Mouse (Mus musculus) mature B cell (primary cell): ENCODE results near the gene Hoxd11.

Experiments used
- in situ Hi-C: fragments of 300-500 bp; cut with MboI; formaldehyde crosslinking; loops from 2 replicates; pipeline ENCODE4 v1.14.3; 2019

Hoxd11 gene

DNA sequence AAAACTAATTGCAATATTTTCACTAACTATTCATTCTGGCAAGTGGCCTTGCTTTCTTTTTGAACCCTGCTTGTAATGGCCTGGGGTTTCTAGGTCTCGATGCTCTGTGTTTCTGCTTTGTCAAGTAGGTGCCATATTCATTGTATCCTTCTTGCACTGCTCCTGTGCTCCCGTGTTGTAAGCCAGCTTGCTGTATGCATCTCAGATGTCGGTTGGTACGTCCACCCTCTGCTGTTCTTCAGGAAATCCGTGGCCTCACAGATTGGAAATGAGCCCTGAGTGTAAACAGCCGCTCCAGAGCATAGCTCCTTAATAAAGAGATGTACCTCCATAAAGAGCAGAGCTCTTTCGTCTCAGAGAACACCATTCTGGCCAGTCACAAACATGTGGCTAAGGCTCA is 28.2 kb downstream of the Hoxd11 start:
- in situ Hi-C loops: loop anchor here (25.0 kb wide), 1 partner anchor 880 kb away; no protein-coding TSS in a partner anchor

DNA sequence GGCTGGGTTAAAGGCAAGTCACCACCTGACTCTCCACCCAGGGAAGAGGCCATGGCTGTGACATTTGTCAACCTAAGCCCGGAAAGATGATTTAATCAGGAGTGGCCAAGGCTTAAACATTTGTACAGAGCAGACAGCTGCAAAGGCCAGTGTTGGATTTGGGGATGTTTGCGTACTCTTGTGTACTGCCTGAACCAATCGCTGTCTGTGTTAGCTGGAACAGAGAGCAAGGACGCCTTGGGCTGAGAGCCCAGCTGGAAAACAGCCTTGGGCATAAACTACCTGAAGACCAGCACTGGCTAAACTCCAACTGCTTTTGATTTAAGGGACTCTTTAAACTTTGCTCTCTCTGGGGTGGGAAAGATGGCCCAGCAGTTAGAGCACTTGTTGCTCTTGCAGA is 29.3 kb downstream of the Hoxd11 start:
- in situ Hi-C loops: loop anchor here (25.0 kb wide), 1 partner anchor 879 kb away; no protein-coding TSS in a partner anchor

DNA sequence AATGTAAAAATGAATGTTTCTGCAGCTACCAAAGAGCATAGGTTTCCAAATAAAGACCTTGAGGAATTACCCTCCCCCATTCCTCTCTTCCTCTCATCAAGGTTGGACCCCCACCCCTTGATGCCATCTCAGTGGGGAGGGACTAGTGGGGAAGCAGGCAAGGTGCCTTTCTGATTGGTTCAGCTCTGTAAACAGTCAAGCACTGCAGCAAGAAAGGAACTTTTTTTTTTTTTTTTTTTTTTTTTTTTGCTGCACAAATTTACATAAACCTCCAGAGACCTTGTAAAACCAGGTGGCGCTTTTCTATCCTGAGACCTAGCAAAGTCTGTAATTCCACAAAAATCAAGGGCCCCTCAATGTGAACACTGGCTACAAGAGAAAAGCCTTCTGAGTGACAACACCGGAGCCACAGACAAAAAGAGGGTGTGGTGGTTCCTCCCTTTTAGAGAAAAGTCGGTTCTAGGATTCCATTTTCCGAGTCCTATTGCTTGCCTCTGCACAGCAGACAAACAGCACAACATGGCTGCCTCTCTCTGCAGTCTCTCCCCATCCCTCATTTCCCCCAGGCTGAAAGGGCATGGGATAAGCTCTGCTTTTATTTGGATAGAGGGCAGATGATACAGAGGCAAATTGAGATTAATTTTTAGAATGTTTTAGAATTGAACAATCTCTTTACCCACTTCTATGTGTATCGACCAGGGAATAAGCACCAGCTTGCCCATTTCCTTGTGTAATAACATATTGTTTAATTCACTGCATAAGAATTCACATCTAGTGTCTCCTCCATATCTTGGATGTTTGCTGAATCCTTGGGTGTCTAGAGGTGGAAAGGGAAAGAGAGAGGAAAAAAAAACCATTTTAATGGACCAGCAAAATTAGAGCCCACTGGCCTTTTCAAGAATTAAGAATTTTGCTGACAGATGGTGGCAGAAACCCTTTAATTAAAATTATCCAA is 30.4 kb downstream of the Hoxd11 start:
- in situ Hi-C loops: loop anchor here (25.0 kb wide), 1 partner anchor 878 kb away; no protein-coding TSS in a partner anchor

DNA sequence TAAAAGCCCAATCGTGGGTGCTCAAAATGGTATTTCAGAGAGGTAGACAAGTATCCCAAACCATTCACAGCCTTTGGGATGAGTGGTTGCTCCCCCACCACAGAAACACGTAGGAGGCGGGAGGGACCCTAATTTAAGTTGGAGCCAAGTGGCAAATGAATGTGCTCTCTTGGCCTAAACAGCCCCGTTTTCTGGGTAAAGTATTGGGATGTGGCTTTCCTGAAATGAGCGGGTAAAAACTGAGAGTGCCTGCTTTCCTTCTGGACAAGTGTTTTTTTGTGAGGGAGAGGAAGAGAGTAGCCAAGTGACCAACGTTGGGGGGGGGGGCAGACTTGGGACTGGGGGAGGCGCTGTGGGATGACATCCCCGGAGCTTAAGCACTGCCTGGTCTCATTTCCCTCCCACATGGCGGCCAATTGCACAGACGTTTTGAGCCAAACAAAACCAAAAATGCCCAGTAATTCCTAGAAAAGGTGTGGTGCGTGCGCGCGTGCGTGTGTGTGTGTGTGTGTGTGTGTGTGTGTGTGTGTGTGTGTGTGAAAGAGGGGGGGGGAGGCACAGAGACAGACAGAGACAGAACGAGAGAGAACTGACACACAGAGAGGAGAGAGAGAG is 31.7 kb downstream of the Hoxd11 start:
- in situ Hi-C loops: loop anchor here (25.0 kb wide), 1 partner anchor 876 kb away; no protein-coding TSS in a partner anchor

DNA sequence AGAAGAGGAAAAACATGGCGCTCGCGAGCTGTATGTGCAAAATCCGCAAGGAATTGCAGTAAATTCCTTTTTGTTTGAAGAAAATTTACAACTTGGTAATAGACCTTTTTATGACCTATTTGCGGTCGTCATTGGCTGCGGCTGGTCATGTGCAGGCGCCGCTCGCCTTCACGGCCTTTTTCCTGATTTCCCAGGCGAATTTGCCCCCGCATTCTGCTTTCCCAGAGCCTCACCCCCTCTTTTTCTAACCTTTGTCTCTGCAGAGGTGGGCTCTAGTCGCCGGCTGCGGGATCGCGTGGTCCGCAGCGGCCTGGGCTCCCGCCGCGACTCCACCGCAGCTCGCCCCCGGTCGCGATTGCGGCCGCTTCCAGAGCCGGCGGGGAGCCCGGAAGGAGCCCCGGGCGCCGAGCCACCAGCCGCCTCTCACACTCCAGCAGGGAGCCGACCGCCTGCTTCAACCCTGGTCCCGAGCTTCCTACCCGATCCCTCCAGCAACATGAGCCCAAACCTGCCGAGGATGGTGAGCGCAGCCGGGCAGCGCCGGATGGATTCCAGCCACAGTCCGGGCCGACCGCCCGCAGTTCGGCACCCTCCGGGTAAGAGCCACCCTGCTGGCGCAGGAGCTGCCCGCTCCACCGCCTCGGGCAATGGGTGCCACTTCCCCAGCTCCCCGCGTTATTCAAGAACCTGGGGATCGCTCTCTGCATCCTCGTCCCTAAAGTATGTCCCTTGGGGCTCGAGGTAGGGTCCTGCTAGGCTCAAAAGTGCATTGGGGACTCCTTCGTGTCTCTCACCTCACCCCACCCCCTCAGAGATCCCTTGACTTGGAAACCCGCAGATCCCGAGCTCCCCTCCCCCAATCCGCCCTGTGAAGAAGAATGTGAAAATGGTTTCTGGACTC is 32.6 kb downstream of the Hoxd11 start, which contains the start of the genes Hoxd3 and Hoxd4:
Gene Hoxd3, plus strand, starts transcription at position 207 of the 901 bp plus-strand sequence.
Gene Hoxd4, plus strand, starts transcription at position 209 of the 901 bp plus-strand sequence.
- in situ Hi-C loops: loop anchor here (25.0 kb wide), 1 partner anchor 875 kb away; no protein-coding TSS in a partner anchor

DNA sequence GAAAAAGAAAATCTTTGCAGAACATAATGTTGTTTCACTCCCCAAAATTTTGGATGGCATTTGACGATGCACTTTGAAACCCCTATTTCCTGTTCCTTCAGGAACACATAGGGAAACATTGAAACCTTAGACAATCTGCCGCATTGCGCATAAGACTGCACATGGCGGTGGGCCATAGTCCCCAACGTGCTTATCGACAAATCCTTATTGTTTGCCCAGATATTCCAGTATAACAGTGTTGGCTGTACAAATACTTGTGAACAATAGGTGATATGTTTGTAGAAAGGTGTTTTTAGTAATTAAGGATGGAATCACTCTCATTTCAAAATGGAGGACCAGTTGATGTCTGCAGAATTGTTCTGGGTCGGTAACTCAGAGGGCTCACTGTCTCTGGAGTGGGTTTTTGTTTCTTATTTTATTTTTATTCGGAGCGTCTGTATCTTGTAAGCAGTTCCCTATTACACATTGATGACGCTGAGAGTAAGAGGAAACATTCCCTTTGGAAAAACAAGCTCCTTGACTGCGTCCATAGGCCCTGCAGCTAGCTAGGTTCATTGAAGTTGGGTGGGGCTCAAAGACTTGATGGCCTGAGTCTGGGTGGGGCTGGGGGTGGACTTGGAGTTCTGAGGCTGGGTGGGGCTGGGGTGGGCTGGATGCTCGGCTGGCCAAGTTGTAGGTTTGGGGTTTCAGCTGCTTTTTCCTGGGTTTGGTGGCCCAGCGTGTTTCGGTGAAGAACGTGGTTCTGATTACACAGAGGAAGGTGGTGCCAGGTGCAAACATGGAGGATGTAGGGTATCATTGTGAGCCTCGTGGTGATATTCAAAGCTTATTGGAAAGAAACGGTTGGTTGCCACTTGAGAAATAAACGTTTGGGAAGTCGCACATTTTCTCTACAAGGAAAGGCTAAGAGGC is 34.1 kb downstream of the Hoxd11 start:
- in situ Hi-C loops: loop anchor here (25.0 kb wide), 1 partner anchor 874 kb away; no protein-coding TSS in a partner anchor

GRCm38 (mm10) chr2:74714156-74714789 is 34.9 kb downstream of the Hoxd11 start:
- in situ Hi-C loops: loop anchor here (25.0 kb wide), 1 partner anchor 873 kb away; no protein-coding TSS in a partner anchor

DNA sequence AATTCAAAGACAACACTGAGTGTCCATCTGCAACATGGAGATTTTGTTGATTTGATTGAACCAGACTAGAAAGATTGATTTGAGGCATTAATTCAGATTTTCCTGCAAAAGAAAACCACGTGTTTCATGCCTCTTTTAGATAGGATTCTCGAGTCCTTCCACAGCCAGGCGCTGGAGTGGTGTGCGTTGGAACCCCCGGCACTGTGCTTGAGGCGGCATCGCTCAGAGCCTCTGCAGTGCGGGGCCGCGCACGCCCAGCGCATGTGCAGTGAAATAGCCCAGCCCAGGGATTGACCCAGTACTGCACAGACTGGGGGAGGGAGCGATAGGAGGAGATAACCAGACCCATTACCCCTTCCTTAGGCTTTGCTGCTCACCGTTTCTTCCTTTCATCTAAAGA is 35.5 kb downstream of the Hoxd11 start:
- in situ Hi-C loops: loop anchor here (25.0 kb wide), 1 partner anchor 872 kb away; no protein-coding TSS in a partner anchor

GRCm38 (mm10) chr2:74715504-74716241 is 36.3 kb downstream of the Hoxd11 start:
- in situ Hi-C loops: loop anchor here (25.0 kb wide), 1 partner anchor 872 kb away; no protein-coding TSS in a partner anchor

- in situ Hi-C loops: loop anchor here (25.0 kb wide), 1 partner anchor 867 kb away; no protein-coding TSS in a partner anchor
Measured at GRCm38 (mm10) chr2:74720384-74720783, 41.0 kb downstream of the Hoxd11 start.

GRCm38 (mm10) chr2:74720955-74721491 is 41.7 kb downstream of the Hoxd11 start:
- in situ Hi-C loops: loop anchor here (25.0 kb wide), 1 partner anchor 866 kb away; no protein-coding TSS in a partner anchor

GRCm38 (mm10) chr2:74721882-74722281 is 42.5 kb downstream of the Hoxd11 start:
- in situ Hi-C loops: loop anchor here (25.0 kb wide), 1 partner anchor 865 kb away; no protein-coding TSS in a partner anchor

- in situ Hi-C loops: loop anchor here (25.0 kb wide), 1 partner anchor 864 kb away; no protein-coding TSS in a partner anchor
Measured at GRCm38 (mm10) chr2:74722949-74723348, 43.6 kb downstream of the Hoxd11 start.

DNA sequence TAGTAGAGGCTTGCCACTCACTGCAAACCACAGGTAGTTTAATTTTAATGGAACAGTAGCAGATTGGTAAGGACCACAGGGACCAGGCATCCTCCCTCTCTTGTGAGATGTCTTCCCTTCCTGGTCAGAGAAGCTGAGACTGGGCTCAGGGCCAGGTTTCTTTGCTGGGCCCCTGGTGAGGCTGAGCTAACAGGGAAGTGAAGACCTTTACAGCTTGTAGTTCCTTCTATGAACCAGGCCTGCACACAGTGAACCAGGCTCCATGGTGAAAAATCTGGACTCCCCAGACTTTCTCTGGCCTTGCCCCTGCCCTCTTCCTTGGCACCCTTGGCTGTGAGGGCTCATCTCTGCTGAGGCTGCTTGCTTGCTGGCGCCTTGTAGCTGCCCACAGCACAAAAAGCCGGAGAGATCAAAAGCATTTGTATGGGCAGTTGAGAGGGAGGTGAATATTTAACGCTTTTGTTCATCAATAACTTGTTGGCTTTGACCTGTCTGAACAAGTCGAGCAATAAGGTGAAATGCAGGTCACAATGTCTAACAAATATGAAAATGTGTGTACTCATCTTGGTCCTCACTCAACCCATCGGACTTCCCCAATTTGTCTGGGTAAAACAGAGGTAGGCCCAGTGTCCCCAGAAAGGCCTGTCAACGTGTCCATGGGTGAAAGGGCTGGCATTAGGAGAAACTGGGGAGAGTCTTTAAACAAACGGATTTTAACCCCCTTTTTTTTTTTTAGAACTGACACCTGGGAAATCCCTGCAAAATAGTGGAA is 45.1 kb downstream of the Hoxd11 start:
- in situ Hi-C loops: loop anchor here (25.0 kb wide), 1 partner anchor 863 kb away; no protein-coding TSS in a partner anchor

DNA sequence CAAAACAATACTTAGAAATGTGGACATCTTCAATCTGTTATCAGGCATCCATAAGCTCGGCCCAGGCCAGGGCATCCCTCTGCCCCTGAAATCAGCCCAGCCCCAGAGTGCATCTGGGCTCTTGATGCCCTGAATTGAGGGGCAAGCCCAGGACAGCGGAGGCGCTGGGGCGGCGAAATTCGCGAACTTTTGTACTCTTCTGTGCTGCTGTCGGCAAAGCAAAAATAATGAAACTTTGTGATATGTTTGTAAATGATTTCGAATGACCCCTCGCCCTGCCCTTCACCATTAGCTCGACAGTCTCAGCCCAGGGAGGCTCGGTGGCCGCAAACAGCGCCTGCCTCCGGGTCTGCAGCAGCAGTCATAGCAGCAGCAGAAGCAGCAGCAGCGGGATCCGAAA is 45.8 kb downstream of the Hoxd11 start:
- in situ Hi-C loops: no loop called here

GRCm38 (mm10) chr2:74726551-74726950 is 47.2 kb downstream of the Hoxd11 start, which contains the start of gene Gm28230:
Gene Gm28230, plus strand, starts transcription at chr2:74726728.
- in situ Hi-C loops: no loop called here

GRCm38 (mm10) chr2:74726973-74727639 is 47.7 kb downstream of the Hoxd11 start:
- in situ Hi-C loops: no loop called here
